Mouse (Mus musculus) lung, embryonic 15.5 days (tissue): ENCODE measurements at regions not wholly inside any gene's neighbourhood (a gene's known extent, or its start where the extent isn't known, plus 50 kb on each side); places are given as distances from the start of the nearest gene placed in this dataset.
A peak's percentile ranks its signal among the peaks of the same experiment; 100 is the strongest.

Source experiments
- ATAC-seq: fragments of 200-750 bp; cut with Nextera tagmentation; 2 replicates; pipeline ENCODE4 v1.8.0; 2017; ENCODE audit warnings: moderate number of reproducible peaks, borderline replicate concordance; ENCODE audit not compliant: low FRiP score, low TSS enrichment; ENCODE audit errors: extremely low read depth
- H3K27ac ChIP-seq: fragments of 300-500 bp; sonication (generic); 2 replicates; pipeline ENCODE4 v1.5.1; 2015; ENCODE audit warnings: moderate library complexity, mild to moderate bottlenecking, inconsistent platforms
- H3K27me3 ChIP-seq: fragments of 300-500 bp; sonication (generic); 2 replicates; pipeline ENCODE4 v1.6.1; 2015; ENCODE audit warnings: inconsistent platforms
- H3K36me3 ChIP-seq: fragments of 300-500 bp; sonication (generic); 2 replicates; pipeline ENCODE4 v1.6.1; 2015; ENCODE audit warnings: inconsistent platforms
- H3K4me1 ChIP-seq: fragments of 300-500 bp; sonication (generic); 2 replicates; pipeline ENCODE4 v1.6.1; 2015; ENCODE audit warnings: inconsistent platforms
- H3K4me2 ChIP-seq: fragments of 300-500 bp; sonication (generic); 2 replicates; pipeline ENCODE4 v1.6.1; 2015; ENCODE audit warnings: inconsistent platforms, mild to moderate bottlenecking, moderate library complexity
- H3K4me3 ChIP-seq: fragments of 300-500 bp; sonication (generic); 2 replicates; pipeline ENCODE4 v1.5.1; 2015; ENCODE audit warnings: mild to moderate bottlenecking, inconsistent platforms
- H3K9ac ChIP-seq: fragments of 300-500 bp; sonication (generic); 2 replicates; pipeline ENCODE4 v1.6.1; 2015; ENCODE audit warnings: inconsistent platforms
- H3K9me3 ChIP-seq: fragments of 300-500 bp; sonication (generic); 2 replicates; pipeline ENCODE4 v1.6.1; 2016; ENCODE audit warnings: inconsistent platforms
- WGBS: fragments of 180-500 bp; shearing (Covaris S2); methylation state at CpG from one replicate; pipeline ENCODE4 v1.1.7; 2015; 5-methylcytosine and 5-hydroxymethylcytosine counted together

DNA sequence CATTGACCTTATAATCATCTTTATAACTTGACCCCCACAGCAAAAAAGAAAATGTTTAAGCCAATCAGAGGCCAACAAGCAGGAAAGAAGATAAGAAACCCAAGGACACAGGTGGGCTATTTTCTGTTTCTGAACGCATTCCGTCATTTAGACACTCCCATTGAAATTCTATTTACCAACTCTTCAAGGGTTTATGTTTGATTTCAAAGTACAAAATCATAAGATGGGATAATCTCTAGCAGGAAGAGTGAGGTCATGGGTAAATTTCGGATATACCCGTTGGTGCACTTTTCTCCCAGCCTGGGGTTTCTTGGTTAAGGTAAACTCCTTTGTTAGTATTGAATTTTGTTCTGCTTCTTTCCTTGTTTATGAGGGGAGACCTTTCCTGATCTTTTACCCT lies 230.9 kb upstream of the Dcn start:
- no peaks in the 10 kb centered on the region for H3K27me3 ChIP-seq
- no peak overlapping the region for H3K9ac ChIP-seq
- H3K4me2 ChIP-seq, result no peak overlapping the region
- ATAC-seq, result no peak
- H3K4me1 ChIP-seq, result no peaks in the 10 kb centered on the region
- WGBS, result 58% methylated on average over 4 of the region's 4 CpGs
- no peaks in the 10 kb centered on the region for H3K9me3 ChIP-seq
- no peak overlapping the region for H3K27ac ChIP-seq
- H3K4me3 ChIP-seq, result no peak overlapping the region
- no peaks in the 10 kb centered on the region for H3K36me3 ChIP-seq

GRCm38 (mm10) chr10:97249760-97250159 lies 229.6 kb upstream of the Dcn start:
- H3K9ac ChIP-seq, result no peak overlapping the region
- H3K36me3 ChIP-seq, result no peaks in the 10 kb centered on the region
- no peaks in the 10 kb centered on the region for H3K27me3 ChIP-seq
- no peak overlapping the region for H3K4me2 ChIP-seq
- no peak overlapping the region for H3K27ac ChIP-seq
- no peak for ATAC-seq
- H3K4me3 ChIP-seq, result no peak overlapping the region
- no peaks in the 10 kb centered on the region for H3K9me3 ChIP-seq
- no peaks in the 10 kb centered on the region for H3K4me1 ChIP-seq
- 54% methylated on average over 1 of the region's 1 CpGs for WGBS

GRCm38 (mm10) chr10:97250167-97250566 lies 229.2 kb upstream of the Dcn start:
- Histone ChIP-seq H3K4me2 (no peak overlapping the region), H3K9me3 (no peaks in the 10 kb centered on the region), H3K9ac (no peak overlapping the region), H3K27ac (no peak overlapping the region), H3K27me3 (no peaks in the 10 kb centered on the region), H3K4me1 (no peaks in the 10 kb centered on the region), H3K4me3 (no peak overlapping the region), H3K36me3 (no peaks in the 10 kb centered on the region)
- ATAC-seq, result no peak
- WGBS, result 91% methylated on average over 2 of the region's 2 CpGs

- Histone ChIP-seq H3K4me2 (no peak overlapping the region), H3K9me3 (no peaks in the 10 kb centered on the region), H3K4me1 (peaks cover 6% of the 10 kb centered on the region; the same call in 1 of the 2 replicates), H3K9ac (no peak overlapping the region), H3K27ac (no peak overlapping the region), H3K4me3 (no peak overlapping the region), H3K27me3 (no peaks in the 10 kb centered on the region), H3K36me3 (no peaks in the 10 kb centered on the region)
- WGBS, result 43% methylated on average over 6 of the region's 6 CpGs
- no peak for ATAC-seq
Observed at GRCm38 (mm10) chr10:97265959-97266517, 213.4 kb upstream of the Dcn start.

- H3K27me3 ChIP-seq, result no peaks in the 10 kb centered on the region
- 41% methylated on average over 2 of the region's 2 CpGs for WGBS
- no peak; the same call in 1 of the 2 replicates for ATAC-seq
- no peak overlapping the region for H3K4me2 ChIP-seq
- H3K27ac ChIP-seq, result peak overlapping the region; percentile 79
- H3K36me3 ChIP-seq, result no peaks in the 10 kb centered on the region
- H3K9me3 ChIP-seq, result no peaks in the 10 kb centered on the region
- 0 out of 2 replicates have a peak, but pooled peaks cover 3% of the 10 kb centered on the region for H3K4me1 ChIP-seq
- no peak overlapping the region for H3K9ac ChIP-seq
- no peak overlapping the region for H3K4me3 ChIP-seq
Observed at GRCm38 (mm10) chr10:97282416-97282815, 197.0 kb upstream of the Dcn start.

DNA sequence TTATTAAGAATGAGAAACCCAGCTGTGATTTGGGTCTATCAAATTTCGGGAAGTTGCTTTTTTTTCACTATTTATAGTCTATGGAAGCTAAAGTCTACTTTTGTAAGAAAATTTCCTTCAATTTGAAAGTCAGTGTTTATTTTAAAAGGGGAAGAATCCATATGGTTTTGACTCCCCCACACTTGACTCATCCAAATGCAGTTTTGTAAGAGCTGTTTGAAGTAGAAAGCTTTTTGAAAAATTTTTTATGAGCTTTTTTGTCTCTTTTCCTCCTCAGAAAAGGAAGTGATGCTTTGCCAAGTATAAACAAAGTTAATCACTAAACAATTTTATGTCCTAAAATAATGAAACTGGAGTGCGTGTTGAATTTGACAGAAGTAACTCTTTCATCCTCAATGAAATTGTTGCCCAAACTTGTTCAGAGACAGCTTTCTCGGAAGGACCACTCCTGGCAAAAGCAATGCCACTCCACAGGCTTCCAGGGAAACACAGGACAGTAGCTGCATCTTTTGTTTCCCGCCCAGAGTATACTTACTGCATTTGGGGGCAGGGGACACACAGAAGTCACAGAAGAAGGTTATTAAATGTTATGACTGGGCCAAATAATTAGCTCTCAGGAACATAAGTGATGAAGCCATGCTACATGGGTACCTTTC lies 196.4 kb upstream of the Dcn start:
- no peaks in the 10 kb centered on the region for H3K27me3 ChIP-seq
- H3K9ac ChIP-seq, result no peak overlapping the region
- H3K9me3 ChIP-seq, result no peaks in the 10 kb centered on the region
- no peak overlapping the region for H3K4me2 ChIP-seq
- peak; percentile 82 for ATAC-seq
- 27% methylated on average over 4 of the region's 4 CpGs for WGBS
- no peaks in the 10 kb centered on the region for H3K36me3 ChIP-seq
- H3K27ac ChIP-seq, result peak overlapping the region; percentile 79
- H3K4me1 ChIP-seq, result 0 out of 2 replicates have a peak, but pooled peaks cover 3% of the 10 kb centered on the region
- no peak overlapping the region for H3K4me3 ChIP-seq

GRCm38 (mm10) chr10:97304791-97305355 lies 174.5 kb upstream of the Dcn start:
- Histone ChIP-seq H3K36me3 (no peaks in the 10 kb centered on the region), H3K4me2 (no peak overlapping the region), H3K9ac (no peak overlapping the region), H3K4me1 (peaks cover under 1% of the 10 kb centered on the region; the same call in 1 of the 2 replicates), H3K27ac (no peak overlapping the region), H3K4me3 (no peak overlapping the region), H3K9me3 (no peaks in the 10 kb centered on the region), H3K27me3 (no peaks in the 10 kb centered on the region)
- no peak for ATAC-seq
- 57% methylated on average over 3 of the region's 3 CpGs for WGBS

DNA sequence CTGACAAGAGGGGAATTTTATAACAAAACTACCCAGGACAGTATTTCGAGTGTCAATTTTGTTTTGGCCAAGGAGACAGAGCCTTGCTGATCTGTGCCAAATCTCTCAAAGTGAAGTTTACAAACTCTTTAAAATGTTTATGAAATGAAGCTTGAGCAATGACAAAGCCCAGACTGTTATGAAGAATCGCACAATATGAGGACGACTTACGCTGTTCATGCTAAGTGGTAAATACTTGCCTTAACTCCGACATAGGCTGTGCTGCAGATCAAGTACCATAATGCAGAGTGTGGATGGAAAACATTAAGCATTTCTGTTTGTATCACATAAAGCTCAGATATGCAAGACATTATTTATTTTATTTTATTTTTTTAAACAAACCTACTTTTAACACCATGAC lies 169.8 kb upstream of the Dcn start:
- peak overlapping the region; percentile 80 for H3K27ac ChIP-seq
- H3K4me3 ChIP-seq, result no peak overlapping the region
- no peak overlapping the region for H3K9ac ChIP-seq
- no peaks in the 10 kb centered on the region for H3K9me3 ChIP-seq
- WGBS, result 43% methylated on average over 5 of the region's 5 CpGs
- no peaks in the 10 kb centered on the region for H3K27me3 ChIP-seq
- H3K4me1 ChIP-seq, result peaks cover 14% of the 10 kb centered on the region
- no peak overlapping the region for H3K4me2 ChIP-seq
- peak; percentile 60; the same call in 1 of the 2 replicates for ATAC-seq
- H3K36me3 ChIP-seq, result no peaks in the 10 kb centered on the region

- ATAC-seq, result no peak
- no peaks in the 10 kb centered on the region for H3K36me3 ChIP-seq
- H3K4me3 ChIP-seq, result peak overlapping the region; percentile 49
- no peaks in the 10 kb centered on the region for H3K9me3 ChIP-seq
- H3K27me3 ChIP-seq, result no peaks in the 10 kb centered on the region
- peak overlapping the region; percentile 71 for H3K27ac ChIP-seq
- WGBS, result 21% methylated on average over 12 of the region's 12 CpGs
- H3K9ac ChIP-seq, result peak overlapping the region; percentile 34; the same call in 1 of the 2 replicates
- peaks cover 14% of the 10 kb centered on the region for H3K4me1 ChIP-seq
- H3K4me2 ChIP-seq, result peak overlapping the region; percentile 75
Observed at GRCm38 (mm10) chr10:97312509-97312908, 166.9 kb upstream of the Dcn start.

GRCm38 (mm10) chr10:97312978-97313377 lies 166.4 kb upstream of the Dcn start:
- Histone ChIP-seq H3K4me1 (peaks cover 14% of the 10 kb centered on the region), H3K4me2 (peak overlapping the region; percentile 75), H3K4me3 (peak overlapping the region; percentile 49), H3K9ac (peak overlapping the region; percentile 55), H3K36me3 (no peaks in the 10 kb centered on the region), H3K27me3 (no peaks in the 10 kb centered on the region), H3K9me3 (no peaks in the 10 kb centered on the region), H3K27ac (peak overlapping the region; percentile 97)
- under 1% methylated on average over 17 of the region's 17 CpGs for WGBS
- peak; percentile 89 for ATAC-seq

- WGBS, result under 1% methylated on average over 13 of the region's 13 CpGs
Observed at GRCm38 (mm10) chr10:97313407-97313901, 166.0 kb upstream of the Dcn start.

GRCm38 (mm10) chr10:97332639-97333038 lies 146.8 kb upstream of the Dcn start:
- Histone ChIP-seq H3K9ac (no peak overlapping the region), H3K4me3 (no peak overlapping the region), H3K4me1 (0 out of 2 replicates have a peak, but pooled peaks cover 6% of the 10 kb centered on the region), H3K4me2 (no peak overlapping the region), H3K36me3 (no peaks in the 10 kb centered on the region), H3K27me3 (no peaks in the 10 kb centered on the region), H3K27ac (no peak overlapping the region), H3K9me3 (no peaks in the 10 kb centered on the region)
- no peak for ATAC-seq
- 74% methylated on average over 2 of the region's 2 CpGs for WGBS

More at GRCm38 (mm10) chr10:97313407-97313901, 166.0 kb upstream of the Dcn start:
- peak overlapping the region; percentile 75 for H3K4me2 ChIP-seq
- H3K27me3 ChIP-seq, result no peaks in the 10 kb centered on the region
- peak overlapping the region; percentile 55 for H3K9ac ChIP-seq
- no peaks in the 10 kb centered on the region for H3K9me3 ChIP-seq
- peaks cover 14% of the 10 kb centered on the region for H3K4me1 ChIP-seq
- H3K4me3 ChIP-seq, result peak overlapping the region; percentile 49
- peak overlapping the region; percentile 97 for H3K27ac ChIP-seq
- H3K36me3 ChIP-seq, result no peaks in the 10 kb centered on the region
- peak; percentile 92 for ATAC-seq
